ENCODE assay signal across 18 mouse cellular contexts in genomic region chr1:35242849-35243248, GRCm38 (mm10).
A peak's percentile ranks its signal among the peaks of the same experiment; 100 is the strongest.
DNase-seq lines count a peak whose midpoint lies in the region; ATAC-seq lines count a peak whose summit lies in the region.
"Had no signal": no experiment of that assay in that cellular context is flagged by ENCODE, and none has a peak within 500 bp of the region (broad histone marks: within the 10 kb centered on the region; RNA-seq: fewer than 3 reads in every experiment).

No protein-coding gene starts in this region.

- no peak for DNase-seq in midbrain, embryonic 10.5 days (ENCODE audit: low spot score)
- DNase-seq in midbrain, embryonic 11.5 days (ENCODE audit: low spot score, missing footprints) = no peak
- DNase-seq in midbrain, embryonic 14.5 days = peak; percentile 75
- peak; percentile 18 for DNase-seq in retina, postnatal 1 day
- DNase-seq in spleen, postnatal 4 days (ENCODE audit: low spot score in 2 of 2) = no peak
- no peak for DNase-seq in adrenal gland, adult 2 months
- DNase-seq: adrenal gland, postnatal 14 days; cerebellum, adult 8-10 months; gastrocnemius, adult 2 months; kidney, adult 2 months; kidney, postnatal 14 days; layer of hippocampus, adult 9-11 months; lung, postnatal 10 days had no signal

- 81% methylated on average over 6 of the region's 6 CpGs for WGBS in midbrain, embryonic 10.5 days
- 70% methylated on average over 6 of the region's 6 CpGs for WGBS in midbrain, embryonic 11.5 days
- WGBS in hindbrain, embryonic 12.5 days = 56% methylated on average over 6 of the region's 6 CpGs
- 32% methylated on average over 6 of the region's 6 CpGs for WGBS in midbrain, embryonic 14.5 days

- H3K9me3 ChIP-seq in midbrain, embryonic 10.5 days (replicated peaks) = no peaks in the 10 kb centered on the region
- H3K9me3 ChIP-seq in midbrain, embryonic 11.5 days (ENCODE audit: control insufficient read depth, low read length) = no peaks in the 10 kb centered on the region
- H3K9me3 ChIP-seq in hindbrain, embryonic 12.5 days (replicated peaks) = no peaks in the 10 kb centered on the region
- H3K9me3 ChIP-seq in midbrain, embryonic 14.5 days (ENCODE audit: control insufficient read depth, low read length) = no peaks in the 10 kb centered on the region
- H3K9me3 ChIP-seq: embryonic facial prominence, embryonic 12.5 days; limb, embryonic 13.5 days; liver, embryonic 15.5 days had no signal

- no peaks in the 10 kb centered on the region for H3K36me3 ChIP-seq in midbrain, embryonic 10.5 days
- H3K36me3 ChIP-seq in midbrain, embryonic 11.5 days (ENCODE audit: control insufficient read depth, insufficient read depth, low read length) = no peaks in the 10 kb centered on the region
- H3K36me3 ChIP-seq in hindbrain, embryonic 12.5 days = no peaks in the 10 kb centered on the region
- H3K36me3 ChIP-seq in midbrain, embryonic 14.5 days (ENCODE audit: control insufficient read depth, insufficient read depth, low read length) = no peaks in the 10 kb centered on the region
- H3K36me3 ChIP-seq: embryonic facial prominence, embryonic 12.5 days; limb, embryonic 13.5 days; liver, embryonic 15.5 days had no signal

- H3K27me3 ChIP-seq in midbrain, embryonic 10.5 days (ENCODE audit: low read depth, poor library complexity, severe bottlenecking) = no peaks in the 10 kb centered on the region
- H3K27me3 ChIP-seq in midbrain, embryonic 11.5 days (ENCODE audit: control insufficient read depth, insufficient read depth, low read length) = no peaks in the 10 kb centered on the region
- no peaks in the 10 kb centered on the region for H3K27me3 ChIP-seq in hindbrain, embryonic 12.5 days
- H3K27me3 ChIP-seq in midbrain, embryonic 14.5 days (ENCODE audit: control insufficient read depth, insufficient read depth, low read length) = no peaks in the 10 kb centered on the region
- H3K27me3 ChIP-seq: embryonic facial prominence, embryonic 12.5 days; limb, embryonic 13.5 days; liver, embryonic 15.5 days had no signal

- peaks cover 10% of the 10 kb centered on the region for H3K4me1 ChIP-seq in midbrain, embryonic 10.5 days
- peaks cover 5% of the 10 kb centered on the region; the same call in 1 of the 2 replicates for H3K4me1 ChIP-seq in midbrain, embryonic 11.5 days (ENCODE audit: control insufficient read depth, insufficient read depth, low read length)
- H3K4me1 ChIP-seq in hindbrain, embryonic 12.5 days = peaks cover 16% of the 10 kb centered on the region
- peaks cover 15% of the 10 kb centered on the region for H3K4me1 ChIP-seq in midbrain, embryonic 14.5 days (ENCODE audit: control insufficient read depth, insufficient read depth, low read length)
- H3K4me1 ChIP-seq: embryonic facial prominence, embryonic 12.5 days; liver, embryonic 15.5 days had no signal

- no peak for ATAC-seq in midbrain, embryonic 11.5 days (ENCODE audit: low FRiP score)
- ATAC-seq in hindbrain, embryonic 12.5 days (ENCODE audit: low FRiP score) = no peak; the same call in none of the 2 replicates
- ATAC-seq in midbrain, embryonic 14.5 days (ENCODE audit: low FRiP score, low TSS enrichment) = peak; percentile 72
- ATAC-seq in erythroid progenitor cell, adult 5-6 weeks (replicated peaks; ENCODE audit: low FRiP score, poor library complexity, severe bottlenecking) = no peak

- no peak overlapping the region for H3K4me2 ChIP-seq in midbrain, embryonic 11.5 days
- H3K4me2 ChIP-seq in hindbrain, embryonic 12.5 days (replicated peaks) = peak overlapping the region; percentile 31
- peak overlapping the region; percentile 45 for H3K4me2 ChIP-seq in midbrain, embryonic 14.5 days (ENCODE audit: low read length)
- H3K4me2 ChIP-seq: embryonic facial prominence, embryonic 12.5 days; limb, embryonic 13.5 days; liver, embryonic 15.5 days had no signal

- no peak overlapping the region for H3K9ac ChIP-seq in midbrain, embryonic 11.5 days (ENCODE audit: low read length)
- H3K9ac ChIP-seq in hindbrain, embryonic 12.5 days = no peak overlapping the region
- 0 out of 2 replicates have a peak overlapping the region, but pooled peaks have one; percentile 13 for H3K9ac ChIP-seq in midbrain, embryonic 14.5 days (replicated peaks; ENCODE audit: low read length)
- H3K9ac ChIP-seq: embryonic facial prominence, embryonic 12.5 days; limb, embryonic 13.5 days; liver, embryonic 15.5 days had no signal

- H3K27ac ChIP-seq in midbrain, embryonic 10.5 days (replicated peaks) = 0 out of 2 replicates have a peak overlapping the region, but pooled peaks have one; percentile 33
- H3K27ac ChIP-seq in midbrain, embryonic 11.5 days (ENCODE audit: low read depth, low read length) = no peak overlapping the region
- peak overlapping the region; percentile 60 for H3K27ac ChIP-seq in hindbrain, embryonic 12.5 days
- peak overlapping the region; percentile 80 for H3K27ac ChIP-seq in midbrain, embryonic 14.5 days (replicated peaks; ENCODE audit: low read depth, low read length)
- H3K27ac ChIP-seq: embryonic facial prominence, embryonic 12.5 days; gastrocnemius, adult 2 months; limb, embryonic 13.5 days; liver, embryonic 15.5 days had no signal

- no peak overlapping the region for H3K4me3 ChIP-seq in midbrain, embryonic 10.5 days
- H3K4me3 ChIP-seq in midbrain, embryonic 11.5 days (ENCODE audit: low read depth, low read length) = no peak overlapping the region
- H3K4me3 ChIP-seq in hindbrain, embryonic 12.5 days = no peak overlapping the region
- peak overlapping the region; percentile 12 for H3K4me3 ChIP-seq in midbrain, embryonic 14.5 days (replicated peaks; ENCODE audit: low read depth, low read length)
- H3K4me3 ChIP-seq: embryonic facial prominence, embryonic 12.5 days; gastrocnemius, adult 2 months; limb, embryonic 13.5 days; liver, embryonic 15.5 days had no signal

Comparison
In these comparisons a context has a peak if more than half of its experiments do, and no peak if none do; other contexts are left out.
1. DNase-seq: peak in midbrain, embryonic 14.5 days (single experiment) and retina, postnatal 1 day (single experiment); none in midbrain, embryonic 10.5 days (single experiment), midbrain, embryonic 11.5 days (single experiment), spleen, postnatal 4 days (0 of 2) and adrenal gland, adult 2 months (single experiment).